Mouse (Mus musculus) heart, embryonic 16.5 days (tissue): ENCODE data around the gene E130114P18Rik. TPM values are rescaled to one million over a fixed set of nuclear protein-coding genes. Genes with fewer than 3 reads are reported as not detected.
A peak's percentile ranks its signal among the peaks of the same experiment; 100 is the strongest.

Source experiments
- ATAC-seq: fragments of 200-750 bp; cut with Nextera tagmentation; replicated peaks from 2 replicates; pipeline ENCODE4 v1.8.0; 2017; ENCODE audit warnings: moderate number of reproducible peaks; ENCODE audit not compliant: insufficient read depth, low FRiP score; ENCODE audit errors: extremely low read depth
- H3K27ac ChIP-seq: fragments of 300-500 bp; sonication (generic); 2 replicates; pipeline ENCODE4 v1.5.1; 2014; ENCODE audit warnings: mild to moderate bottlenecking, low read length, control low read depth, moderate library complexity
- H3K27me3 ChIP-seq: fragments of 300-500 bp; sonication (generic); 2 replicates; pipeline ENCODE4 v1.6.1; 2014; ENCODE audit warnings: low read length, mixed read lengths; ENCODE audit not compliant: control insufficient read depth, insufficient read depth
- H3K36me3 ChIP-seq: fragments of 300-500 bp; sonication (generic); 2 replicates; pipeline ENCODE4 v1.6.1; 2014; ENCODE audit not compliant: control insufficient read depth, insufficient read depth
- H3K4me1 ChIP-seq: fragments of 300-500 bp; sonication (generic); 2 replicates; pipeline ENCODE4 v1.6.1; 2014; ENCODE audit warnings: low read length, mixed read lengths; ENCODE audit not compliant: control insufficient read depth, insufficient read depth
- H3K4me2 ChIP-seq: fragments of 300-500 bp; sonication (generic); 2 replicates; pipeline ENCODE4 v1.6.1; 2014; ENCODE audit warnings: low read depth, mild to moderate bottlenecking, control low read depth, low read length
- H3K4me3 ChIP-seq: fragments of 300-500 bp; sonication (generic); 2 replicates; pipeline ENCODE4 v1.5.1; 2014; ENCODE audit warnings: mild to moderate bottlenecking, control low read depth, low read length
- H3K9ac ChIP-seq: fragments of 300-500 bp; sonication (generic); 2 replicates; pipeline ENCODE4 v1.6.1; 2014; ENCODE audit warnings: low read length, control low read depth
- H3K9me3 ChIP-seq: fragments of 300-500 bp; sonication (generic); replicated peaks from 2 replicates; pipeline ENCODE4 v1.6.1; 2016; ENCODE audit warnings: low read length; ENCODE audit not compliant: control insufficient read depth
- WGBS: fragments of 180-500 bp; shearing (Covaris S2); extraction: QIAGEN DNeasy Blood & Tissue Kit; methylation state at CpG from one replicate; pipeline ENCODE4 v1.1.7; 2014; 5-methylcytosine and 5-hydroxymethylcytosine counted together
- polyA plus RNA-seq: library from polyadenylated mRNA; unstranded; fragments of >200 nt; fragmentation: Nextera tagmentation; extraction: Ambion mirVana; gene quantifications from 2 replicates; pipeline ENCODE4 v1.2.1, GENCODE M21; 2015

E130114P18Rik gene
- polyA plus RNA-seq, 1 experiment from 2014 or later, result 0.75 TPM

- Histone ChIP-seq H3K27me3 (no peaks in the 10 kb centered on the region), H3K9me3 (no peaks in the 10 kb centered on the region), H3K27ac (peak overlapping the region; percentile 98), H3K4me2 (peak overlapping the region; percentile 84), H3K36me3 (no peaks in the 10 kb centered on the region), H3K4me1 (peaks cover 24% of the 10 kb centered on the region), H3K4me3 (peak overlapping the region; percentile 95), H3K9ac (peak overlapping the region; percentile 99)
- WGBS, result 1% methylated on average over 13 of the region's 13 CpGs
- peak; percentile 41; the same call in 1 of the 2 replicates for ATAC-seq
These were observed 2.8 kb downstream of the E130114P18Rik start for GRCm38 (mm10) chr4:97775059-97775458.

GRCm38 (mm10) chr4:97774446-97774950 lies 3.4 kb downstream of the E130114P18Rik start:
- peak overlapping the region; percentile 95 for H3K4me3 ChIP-seq
- H3K9ac ChIP-seq, result peak overlapping the region; percentile 99
- peak overlapping the region; percentile 84 for H3K4me2 ChIP-seq
- ATAC-seq, result no peak
- H3K36me3 ChIP-seq, result no peaks in the 10 kb centered on the region
- no peaks in the 10 kb centered on the region for H3K9me3 ChIP-seq
- H3K27me3 ChIP-seq, result no peaks in the 10 kb centered on the region
- 23% methylated on average over 4 of the region's 4 CpGs for WGBS
- peaks cover 23% of the 10 kb centered on the region for H3K4me1 ChIP-seq
- H3K27ac ChIP-seq, result peak overlapping the region; percentile 98

- 54% methylated on average over 2 of the region's 2 CpGs for WGBS
- no peaks in the 10 kb centered on the region for H3K36me3 ChIP-seq
- H3K27ac ChIP-seq, result peak overlapping the region; percentile 96
- H3K4me2 ChIP-seq, result peak overlapping the region; percentile 95
- no peaks in the 10 kb centered on the region for H3K27me3 ChIP-seq
- ATAC-seq, result no peak
- H3K9me3 ChIP-seq, result no peaks in the 10 kb centered on the region
- H3K9ac ChIP-seq, result peak overlapping the region; percentile 61
- H3K4me1 ChIP-seq, result peaks cover 23% of the 10 kb centered on the region
- peak overlapping the region; percentile 73 for H3K4me3 ChIP-seq
These were observed 4.1 kb downstream of the E130114P18Rik start for GRCm38 (mm10) chr4:97773791-97774190.

- H3K9me3 ChIP-seq, result no peaks in the 10 kb centered on the region
- no peaks in the 10 kb centered on the region for H3K36me3 ChIP-seq
- H3K4me3 ChIP-seq, result peak overlapping the region; percentile 73
- H3K27me3 ChIP-seq, result no peaks in the 10 kb centered on the region
- peak overlapping the region; percentile 95 for H3K4me2 ChIP-seq
- under 1% methylated on average over 14 of the region's 14 CpGs for WGBS
- peaks cover 23% of the 10 kb centered on the region for H3K4me1 ChIP-seq
- H3K27ac ChIP-seq, result peak overlapping the region; percentile 96
- peak; percentile 61 for ATAC-seq
- peak overlapping the region; percentile 80 for H3K9ac ChIP-seq
These were observed 4.7 kb downstream of the E130114P18Rik start for GRCm38 (mm10) chr4:97773110-97773593.

- WGBS, result 0% methylated on average over 9 of the region's 9 CpGs
- Histone ChIP-seq H3K4me3 (peak within 1 kb of the TSS; percentile 73), H3K36me3 (no peaks in the 10 kb centered on the region), H3K4me2 (peak within 1 kb of the TSS; percentile 95), H3K4me1 (peaks cover 23% of the 10 kb centered on the region), H3K9ac (peak within 1 kb of the TSS; percentile 80), H3K27ac (peak within 1 kb of the TSS; percentile 96), H3K27me3 (no peaks in the 10 kb centered on the region), H3K9me3 (no peaks in the 10 kb centered on the region)
- no peak for ATAC-seq
These were observed 5.2 kb downstream of the E130114P18Rik start, which contains the start of gene Nfia for GRCm38 (mm10) chr4:97772641-97773040. TSS of gene Nfia (plus strand) at chr4:97772734.

- Histone ChIP-seq H3K4me2 (peak overlapping the region; percentile 95), H3K27me3 (no peaks in the 10 kb centered on the region), H3K4me3 (peak overlapping the region; percentile 73), H3K9me3 (no peaks in the 10 kb centered on the region), H3K36me3 (no peaks in the 10 kb centered on the region), H3K9ac (peak overlapping the region; percentile 80), H3K27ac (peak overlapping the region; percentile 96), H3K4me1 (peaks cover 23% of the 10 kb centered on the region)
- under 1% methylated on average over 25 of the region's 25 CpGs for WGBS
- peak; percentile 94 for ATAC-seq
These were observed 5.8 kb downstream of the E130114P18Rik start for GRCm38 (mm10) chr4:97772084-97772484.

- Histone ChIP-seq H3K9me3 (no peaks in the 10 kb centered on the region), H3K36me3 (no peaks in the 10 kb centered on the region), H3K27ac (peak overlapping the region; percentile 96), H3K9ac (peak overlapping the region; percentile 80), H3K4me1 (peaks cover 23% of the 10 kb centered on the region), H3K4me2 (peak overlapping the region; percentile 95), H3K4me3 (peak overlapping the region; percentile 73), H3K27me3 (no peaks in the 10 kb centered on the region)
- ATAC-seq, result no peak
- WGBS, result 11% methylated on average over 5 of the region's 5 CpGs
These were observed 6.5 kb downstream of the E130114P18Rik start for GRCm38 (mm10) chr4:97771426-97771825.

GRCm38 (mm10) chr4:97769861-97770260 lies 8.0 kb downstream of the E130114P18Rik start:
- Histone ChIP-seq H3K27ac (no peak overlapping the region), H3K4me3 (no peak overlapping the region), H3K36me3 (no peaks in the 10 kb centered on the region), H3K9me3 (no peaks in the 10 kb centered on the region), H3K27me3 (no peaks in the 10 kb centered on the region), H3K4me2 (no peak overlapping the region), H3K4me1 (peaks cover 21% of the 10 kb centered on the region), H3K9ac (no peak overlapping the region)
- 80% methylated on average over 1 of the region's 1 CpGs for WGBS
- no peak for ATAC-seq

GRCm38 (mm10) chr4:97767516-97767915 lies 10.4 kb downstream of the E130114P18Rik start:
- Histone ChIP-seq H3K27ac (no peak overlapping the region), H3K9me3 (no peaks in the 10 kb centered on the region), H3K4me1 (peaks cover 8% of the 10 kb centered on the region), H3K9ac (no peak overlapping the region), H3K27me3 (no peaks in the 10 kb centered on the region), H3K4me3 (no peak overlapping the region), H3K4me2 (no peak overlapping the region), H3K36me3 (no peaks in the 10 kb centered on the region)
- WGBS, result 85% methylated on average over 5 of the region's 5 CpGs
- ATAC-seq, result no peak
